Mouse (Mus musculus) cortical plate, adult 2 months (tissue): ENCODE measurements around the gene D330045A20Rik. TPM values are rescaled to one million over a fixed set of nuclear protein-coding genes. Genes with fewer than 3 reads are reported as not detected.
"Not testable (repeated sequence)": the region's sequence is repeated elsewhere in the genome, so short reads cannot be mapped to it uniquely, and the experiment has no call there.

ENCODE experiments used
- H3K27ac ChIP-seq: fragments of 200-500 bp; 2 replicates; pipeline ENCODE4 v1.5.1; 2012; ENCODE audit warnings: low read length, control low read depth, inconsistent platforms; ENCODE audit not compliant: insufficient read depth
- H3K4me1 ChIP-seq: fragments of 200-500 bp; 2 replicates; pipeline ENCODE4 v1.6.1; 2011; ENCODE audit warnings: low read length; ENCODE audit not compliant: control insufficient read depth, insufficient read depth
- H3K4me3 ChIP-seq: fragments of 200-500 bp; 2 replicates; pipeline ENCODE4 v1.5.1; 2011; ENCODE audit warnings: mild to moderate bottlenecking, low read length, control low read depth; ENCODE audit not compliant: insufficient read depth
- CTCF ChIP-seq: fragments of 200-500 bp; IDR thresholded peaks from 2 replicates; pipeline ENCODE4 v1.5.1; 2011; ENCODE audit warnings: mild to moderate bottlenecking, control low read depth, low read length; ENCODE audit not compliant: insufficient read depth; ENCODE audit errors: extremely low read depth
- POLR2A ChIP-seq: fragments of 200-500 bp; IDR thresholded peaks from 2 replicates; pipeline ENCODE4 v1.6.1; 2011; ENCODE audit warnings: mild to moderate bottlenecking, low read length, control low read depth; ENCODE audit not compliant: insufficient read depth; ENCODE audit errors: extremely low read depth
- polyA plus RNA-seq: library from polyadenylated mRNA; depleted of rRNA; stranded (reverse); fragments of >200 nt; gene quantifications from 2 replicates; pipeline ENCODE4 v1.2.3, GENCODE M21; 2012; rRNA removed

D330045A20Rik gene
- 0.21 and 0.33 TPM in 2 replicates for polyA plus RNA-seq

DNA sequence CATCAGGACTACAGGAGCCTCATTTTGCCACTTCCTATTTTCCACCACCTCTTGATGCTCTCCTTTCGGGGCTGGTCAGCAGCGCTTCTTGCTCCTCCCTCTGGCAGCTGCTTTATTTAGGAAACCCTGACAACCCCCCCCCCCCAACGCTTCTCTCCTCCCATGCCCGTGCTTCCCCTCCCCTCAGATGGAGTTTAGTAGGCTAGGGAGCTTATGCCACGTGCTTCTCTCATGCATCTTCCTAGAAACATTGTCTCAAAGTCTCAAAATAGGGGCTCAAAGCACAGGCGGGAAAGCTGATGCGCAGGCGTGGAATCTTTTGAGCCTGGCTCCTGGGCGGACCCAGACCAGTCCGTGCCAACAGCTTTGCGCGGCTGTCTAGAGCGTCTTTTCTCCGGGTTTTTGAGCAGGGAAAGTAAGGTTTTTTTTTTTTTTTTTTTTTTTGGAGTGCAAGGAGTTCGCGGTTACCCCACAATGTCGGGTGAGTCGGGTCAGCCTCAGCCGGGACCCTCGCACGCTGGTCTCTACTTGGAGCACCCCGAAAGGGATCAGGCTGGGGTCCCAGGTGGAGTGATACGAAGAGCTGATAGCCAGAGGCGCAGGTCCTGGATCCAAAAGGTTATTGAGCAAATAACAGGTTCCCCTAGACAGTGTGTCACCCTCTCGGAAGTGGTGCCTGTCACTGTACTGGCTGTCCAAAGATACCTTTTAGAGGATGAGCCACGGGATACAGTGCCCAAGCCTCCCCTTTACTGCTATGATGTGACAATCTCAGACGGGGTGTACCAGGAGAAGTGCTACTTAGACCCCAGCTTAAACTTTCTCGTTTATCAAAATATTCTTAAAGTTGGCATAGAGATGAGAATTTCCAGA lies at the start of gene D330045A20Rik:
D330045A20Rik (plus strand) TSS at position 346 of the 873 bp plus-strand sequence.
- Histone ChIP-seq H3K27ac (no peak within 1 kb of the TSS), H3K4me1 (no peaks in the 10 kb centered on the region), H3K4me3 (peak within 1 kb of the TSS; percentile 38)
- TF ChIP-seq CTCF (no peak), POLR2A (no peak)

GRCm38 (mm10) chrX:139432550-139432949 lies 47.6 kb upstream of the D330045A20Rik start:
- TF ChIP-seq POLR2A (no peak), CTCF (no peak)
- H3K4me3 ChIP-seq: no peak overlapping the region
- H3K4me1 ChIP-seq: no peaks in the 10 kb centered on the region
- H3K27ac ChIP-seq: no peak overlapping the region

GRCm38 (mm10) chrX:139435202-139435601 lies 45.0 kb upstream of the D330045A20Rik start:
- H3K4me1 ChIP-seq: no peaks in the 10 kb centered on the region
- H3K27ac ChIP-seq: no peak overlapping the region
- H3K4me3 ChIP-seq: no peak overlapping the region
- TF ChIP-seq POLR2A (no peak), CTCF (no peak)

DNA sequence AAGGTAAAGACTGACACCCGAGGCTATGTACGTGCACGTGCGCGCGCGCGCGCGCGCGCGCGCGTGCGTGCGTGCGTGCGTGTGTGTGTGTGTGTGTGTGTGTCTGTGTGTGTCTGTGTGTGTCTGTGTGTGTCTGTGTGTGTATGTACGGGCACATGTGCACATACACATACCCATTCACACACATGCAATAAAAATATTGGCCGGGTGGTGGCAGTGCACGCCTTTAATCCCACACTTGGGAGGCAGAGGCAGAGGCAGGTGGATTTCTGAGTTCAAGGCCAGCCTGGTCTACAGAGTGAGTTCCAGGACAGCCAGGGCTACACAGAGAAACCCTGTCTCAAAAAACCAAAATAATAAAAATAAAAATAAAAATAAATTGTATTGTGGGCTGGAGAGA lies 39.1 kb upstream of the D330045A20Rik start:
- not testable (repeated sequence) for H3K27ac ChIP-seq, H3K4me1 ChIP-seq, H3K4me3 ChIP-seq

DNA sequence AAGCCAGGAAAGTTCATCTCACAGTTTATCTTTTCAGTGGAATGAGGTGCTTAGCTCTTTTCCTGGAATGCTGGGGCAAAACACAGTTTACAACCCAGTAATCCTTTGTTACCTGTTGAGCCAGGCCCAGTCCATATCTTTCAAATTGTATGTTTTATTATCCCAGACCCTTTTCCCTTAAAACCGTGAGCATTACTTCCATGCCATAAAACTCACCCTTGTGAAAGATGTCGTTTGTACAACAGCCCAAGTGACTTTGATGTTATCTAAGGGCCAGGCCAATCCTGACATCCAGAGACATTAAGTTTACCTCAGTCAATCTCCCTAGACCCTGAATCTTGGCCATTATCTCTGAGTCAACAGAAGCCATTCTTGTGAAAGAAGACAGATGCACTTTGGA lies 23.4 kb upstream of the D330045A20Rik start:
- TF ChIP-seq CTCF (no peak), POLR2A (no peak)
- H3K27ac ChIP-seq: no peak overlapping the region
- no peaks in the 10 kb centered on the region for H3K4me1 ChIP-seq
- no peak overlapping the region for H3K4me3 ChIP-seq

DNA sequence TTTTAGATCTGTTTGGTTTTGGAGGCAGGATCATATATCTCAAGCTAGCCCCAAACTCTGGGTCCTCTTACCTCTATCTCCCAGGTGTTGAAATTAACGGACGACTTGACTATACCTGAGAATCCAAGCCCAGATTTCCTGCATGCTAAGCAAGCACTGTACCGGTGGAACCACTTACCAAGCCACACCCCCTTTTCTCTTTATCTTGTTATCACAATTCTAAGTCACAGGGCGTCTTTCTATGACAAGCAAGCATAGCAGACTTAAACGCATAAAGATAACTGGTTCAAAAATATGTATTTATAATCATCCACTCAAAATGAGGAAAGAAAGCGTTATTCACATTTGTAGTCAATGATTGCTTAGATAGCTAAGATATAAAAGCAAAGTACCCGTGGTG lies 1.9 kb downstream of the D330045A20Rik start:
- H3K4me3 ChIP-seq: no peak overlapping the region
- no peak overlapping the region for H3K27ac ChIP-seq
- no peaks in the 10 kb centered on the region for H3K4me1 ChIP-seq
- TF ChIP-seq CTCF: no peak
- TF ChIP-seq POLR2A: no peak

- no peak overlapping the region for H3K4me3 ChIP-seq
- TF ChIP-seq POLR2A (no peak), CTCF (no peak)
- no peaks in the 10 kb centered on the region for H3K4me1 ChIP-seq
- no peak overlapping the region for H3K27ac ChIP-seq
Observed at GRCm38 (mm10) chrX:139484974-139485373, 4.8 kb downstream of the D330045A20Rik start.

- Histone ChIP-seq H3K4me3 (no peak overlapping the region), H3K4me1 (no peaks in the 10 kb centered on the region), H3K27ac (no peak overlapping the region)
- TF ChIP-seq CTCF (no peak), POLR2A (no peak)
Observed at GRCm38 (mm10) chrX:139516156-139516555, 36.0 kb downstream of the D330045A20Rik start.

DNA sequence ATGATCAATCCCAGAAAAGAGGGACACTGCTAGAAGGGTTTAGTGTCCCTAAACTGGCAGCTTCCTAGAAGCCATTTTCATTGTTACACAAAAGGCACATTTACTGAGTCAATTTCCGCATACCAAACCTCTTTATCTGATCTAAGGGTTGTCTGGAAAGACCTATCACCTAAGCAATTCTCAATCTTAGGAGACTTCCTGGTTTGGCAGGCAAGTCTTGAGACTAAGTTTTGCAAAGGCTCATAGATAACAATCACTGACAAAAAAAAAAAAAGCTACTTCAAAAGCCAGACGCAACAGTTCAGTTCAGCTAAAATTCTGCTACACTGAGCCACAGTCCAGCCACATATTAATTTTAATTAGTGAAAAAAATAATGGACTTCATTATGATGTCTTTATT lies 39.1 kb downstream of the D330045A20Rik start:
- Histone ChIP-seq H3K4me3 (no peak overlapping the region), H3K4me1 (no peaks in the 10 kb centered on the region), H3K27ac (no peak overlapping the region)
- TF ChIP-seq CTCF: no peak

- Histone ChIP-seq H3K27ac (no peak overlapping the region), H3K4me3 (no peak overlapping the region), H3K4me1 (no peaks in the 10 kb centered on the region)
- no peak for TF ChIP-seq CTCF
- TF ChIP-seq POLR2A: no peak
Observed at GRCm38 (mm10) chrX:139524303-139525091, 44.3 kb downstream of the D330045A20Rik start.
